Mouse (Mus musculus): ENCODE data around the gene Gm10647.
"Not testable (repeated sequence)": the region's sequence is repeated elsewhere in the genome, so short reads cannot be mapped to it uniquely, and the experiment has no call there.

DNA sequence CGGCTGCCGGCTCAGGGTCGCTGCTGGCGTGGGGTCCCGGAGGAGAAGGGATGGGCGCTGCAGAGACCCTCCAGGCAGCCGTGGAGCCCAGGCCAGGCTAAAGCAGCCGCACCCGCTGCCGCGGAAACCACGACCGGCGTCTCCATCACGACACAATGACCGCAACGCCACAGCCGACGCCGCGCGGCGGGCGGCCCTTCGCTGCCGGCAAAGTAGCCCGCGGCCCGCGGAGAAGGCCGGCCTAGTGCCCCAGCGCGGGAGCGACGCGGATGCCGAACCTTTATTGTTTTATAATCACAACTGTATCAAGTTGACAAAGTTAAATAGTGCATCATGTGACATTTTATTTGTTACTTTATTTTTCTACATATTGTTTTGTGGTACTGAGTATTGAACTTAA, 9.1 kb downstream of the Gm10647 start:
- not testable (repeated sequence) for TF ChIP-seq CTCF (conservative IDR thresholded peaks at IDR 0.05; ENCODE audit: low read length); POU5F1 (IDR thresholded peaks at IDR 0.05; ENCODE audit: borderline replicate concordance, low read length)
